Mouse (Mus musculus) midbrain, embryonic 16.5 days (tissue): ENCODE data around the gene Ksr1. TPM values are rescaled to one million over a fixed set of nuclear protein-coding genes. Genes with fewer than 3 reads are reported as not detected.
A peak's percentile ranks its signal among the peaks of the same experiment; 100 is the strongest.

Experiments
- ATAC-seq: fragments of 200-750 bp; cut with Nextera tagmentation; 2 replicates; pipeline ENCODE4 v1.8.0; 2017; ENCODE audit warnings: moderate TSS enrichment
- H3K27ac ChIP-seq: fragments of 300-500 bp; sonication (generic); 2 replicates; pipeline ENCODE4 v1.5.1; 2014; ENCODE audit warnings: mild to moderate bottlenecking, low read length, mixed read lengths
- H3K27me3 ChIP-seq: fragments of 300-500 bp; sonication (generic); 2 replicates; pipeline ENCODE4 v1.6.1; 2014; ENCODE audit warnings: low read depth, low read length, mixed read lengths; ENCODE audit not compliant: control insufficient read depth, insufficient read depth
- H3K36me3 ChIP-seq: fragments of 300-500 bp; sonication (generic); 2 replicates; pipeline ENCODE4 v1.6.1; 2014; ENCODE audit warnings: mild to moderate bottlenecking, low read length, moderate library complexity, mixed read lengths; ENCODE audit not compliant: control insufficient read depth, insufficient read depth
- H3K4me1 ChIP-seq: fragments of 300-500 bp; sonication (generic); 2 replicates; pipeline ENCODE4 v1.6.1; 2014; ENCODE audit warnings: mild to moderate bottlenecking, low read length, mixed read lengths; ENCODE audit not compliant: control insufficient read depth, insufficient read depth
- H3K4me2 ChIP-seq: fragments of 300-500 bp; sonication (generic); 2 replicates; pipeline ENCODE4 v1.6.1; 2014; ENCODE audit warnings: mild to moderate bottlenecking, low read length, mixed read lengths
- H3K4me3 ChIP-seq: fragments of 300-500 bp; sonication (generic); 2 replicates; pipeline ENCODE4 v1.5.1; 2014; ENCODE audit warnings: low read depth, mild to moderate bottlenecking, low read length, moderate library complexity, mixed read lengths
- H3K9ac ChIP-seq: fragments of 300-500 bp; sonication (generic); 2 replicates; pipeline ENCODE4 v1.6.1; 2014; ENCODE audit warnings: low read depth, low read length, mixed read lengths
- H3K9me3 ChIP-seq: fragments of 300-500 bp; sonication (generic); replicated peaks from 2 replicates; pipeline ENCODE4 v1.6.1; 2014; ENCODE audit warnings: mild to moderate bottlenecking, low read length, mixed read lengths; ENCODE audit not compliant: control insufficient read depth, poor library complexity, severe bottlenecking
- WGBS: fragments of 180-500 bp; shearing (Covaris S2); extraction: QIAGEN DNeasy Blood & Tissue Kit; methylation state at CpG from one replicate; pipeline ENCODE4 v1.1.7; 2014; 5-methylcytosine and 5-hydroxymethylcytosine counted together
- polyA plus RNA-seq: library from polyadenylated mRNA; unstranded; fragments of >200 nt; fragmentation: Nextera tagmentation; extraction: Ambion mirVana; gene quantifications from 2 replicates; pipeline ENCODE4 v1.2.1, GENCODE M21; 2015

Gene Ksr1
- 4.5 and 5.3 TPM in 2 replicates for polyA plus RNA-seq

- H3K27me3 ChIP-seq = no peaks in the 10 kb centered on the region
- H3K9ac ChIP-seq = peak within 1 kb of the TSS; percentile 91
- H3K4me3 ChIP-seq = peak within 1 kb of the TSS; percentile 90
- H3K36me3 ChIP-seq = no peaks in the 10 kb centered on the region
- H3K27ac ChIP-seq = peak within 1 kb of the TSS; percentile 92
- H3K9me3 ChIP-seq = no peaks in the 10 kb centered on the region
- peaks cover 17% of the 10 kb centered on the region for H3K4me1 ChIP-seq
- peak within 1 kb of the TSS; percentile 79 for H3K4me2 ChIP-seq
- WGBS = 0% methylated on average over 39 of the region's 42 CpGs
- ATAC-seq = peak; percentile 96
These were observed at the start of gene Ksr1 for GRCm38 (mm10) chr11:79146331-79146767. Gene Ksr1, minus strand, starts transcription at chr11:79146407.

GRCm38 (mm10) chr11:79192176-79192575 is 46.0 kb upstream of the Ksr1 start:
- no peaks in the 10 kb centered on the region for H3K4me1 ChIP-seq
- WGBS = 90% methylated on average over 1 of the region's 1 CpGs
- no peaks in the 10 kb centered on the region for H3K9me3 ChIP-seq
- no peak overlapping the region for H3K4me2 ChIP-seq
- no peak for ATAC-seq
- no peak overlapping the region for H3K4me3 ChIP-seq
- no peak overlapping the region for H3K9ac ChIP-seq
- H3K27me3 ChIP-seq = no peaks in the 10 kb centered on the region
- no peak overlapping the region for H3K27ac ChIP-seq
- no peaks in the 10 kb centered on the region for H3K36me3 ChIP-seq

- no peaks in the 10 kb centered on the region for H3K4me1 ChIP-seq
- H3K9ac ChIP-seq = no peak overlapping the region
- H3K4me3 ChIP-seq = no peak overlapping the region
- no peaks in the 10 kb centered on the region for H3K9me3 ChIP-seq
- WGBS = 87% methylated on average over 4 of the region's 4 CpGs
- no peak overlapping the region for H3K4me2 ChIP-seq
- no peaks in the 10 kb centered on the region for H3K36me3 ChIP-seq
- no peaks in the 10 kb centered on the region for H3K27me3 ChIP-seq
- ATAC-seq = no peak
- no peak overlapping the region for H3K27ac ChIP-seq
These were observed 45.0 kb upstream of the Ksr1 start for GRCm38 (mm10) chr11:79191214-79191613.

- Histone ChIP-seq H3K27ac (no peak overlapping the region), H3K27me3 (no peaks in the 10 kb centered on the region), H3K4me3 (no peak overlapping the region), H3K4me2 (no peak overlapping the region), H3K9me3 (no peaks in the 10 kb centered on the region), H3K36me3 (no peaks in the 10 kb centered on the region), H3K4me1 (no peaks in the 10 kb centered on the region), H3K9ac (no peak overlapping the region)
- 92% methylated on average over 2 of the region's 2 CpGs for WGBS
- no peak for ATAC-seq
These were observed 44.0 kb upstream of the Ksr1 start for GRCm38 (mm10) chr11:79190257-79190656.

GRCm38 (mm10) chr11:79188176-79188575 is 42.0 kb upstream of the Ksr1 start:
- 76% methylated on average over 6 of the region's 6 CpGs for WGBS
- Histone ChIP-seq H3K9me3 (no peaks in the 10 kb centered on the region), H3K27ac (no peak overlapping the region), H3K4me3 (no peak overlapping the region), H3K36me3 (no peaks in the 10 kb centered on the region), H3K9ac (no peak overlapping the region), H3K4me2 (no peak overlapping the region), H3K27me3 (no peaks in the 10 kb centered on the region), H3K4me1 (no peaks in the 10 kb centered on the region)
- no peak for ATAC-seq

- no peak for ATAC-seq
- no peak overlapping the region for H3K9ac ChIP-seq
These were observed 41.1 kb upstream of the Ksr1 start for GRCm38 (mm10) chr11:79187291-79187690.

GRCm38 (mm10) chr11:79185683-79186082 is 39.5 kb upstream of the Ksr1 start:
- Histone ChIP-seq H3K4me1 (no peaks in the 10 kb centered on the region), H3K36me3 (no peaks in the 10 kb centered on the region), H3K9me3 (no peaks in the 10 kb centered on the region), H3K9ac (no peak overlapping the region), H3K27me3 (no peaks in the 10 kb centered on the region), H3K27ac (no peak overlapping the region), H3K4me2 (no peak overlapping the region), H3K4me3 (no peak overlapping the region)
- 90% methylated on average over 6 of the region's 6 CpGs for WGBS
- no peak for ATAC-seq

More at GRCm38 (mm10) chr11:79187291-79187690, 41.1 kb upstream of the Ksr1 start:
- no peaks in the 10 kb centered on the region for H3K4me1 ChIP-seq
- no peaks in the 10 kb centered on the region for H3K36me3 ChIP-seq
- WGBS = 62% methylated on average over 4 of the region's 4 CpGs
- H3K9me3 ChIP-seq = no peaks in the 10 kb centered on the region
- H3K27ac ChIP-seq = no peak overlapping the region
- no peaks in the 10 kb centered on the region for H3K27me3 ChIP-seq
- H3K4me3 ChIP-seq = no peak overlapping the region
- H3K4me2 ChIP-seq = no peak overlapping the region

GRCm38 (mm10) chr11:79184126-79184888 is 38.1 kb upstream of the Ksr1 start:
- Histone ChIP-seq H3K4me1 (no peaks in the 10 kb centered on the region), H3K9me3 (no peaks in the 10 kb centered on the region), H3K27ac (no peak overlapping the region), H3K4me2 (no peak overlapping the region), H3K36me3 (no peaks in the 10 kb centered on the region), H3K27me3 (no peaks in the 10 kb centered on the region), H3K9ac (no peak overlapping the region), H3K4me3 (no peak overlapping the region)
- 78% methylated on average over 3 of the region's 3 CpGs for WGBS
- no peak for ATAC-seq

GRCm38 (mm10) chr11:79183400-79183799 is 37.2 kb upstream of the Ksr1 start:
- H3K27ac ChIP-seq = no peak overlapping the region
- no peaks in the 10 kb centered on the region for H3K4me1 ChIP-seq
- H3K4me3 ChIP-seq = no peak overlapping the region
- H3K27me3 ChIP-seq = no peaks in the 10 kb centered on the region
- H3K9ac ChIP-seq = no peak overlapping the region
- ATAC-seq = no peak
- H3K9me3 ChIP-seq = no peaks in the 10 kb centered on the region
- no peaks in the 10 kb centered on the region for H3K36me3 ChIP-seq
- 93% methylated on average over 6 of the region's 6 CpGs for WGBS
- H3K4me2 ChIP-seq = no peak overlapping the region
